Mouse (Mus musculus) heart, adult 2 months (tissue): ENCODE results near the gene Dnajb14. TPM values are rescaled to one million over a fixed set of nuclear protein-coding genes. Genes with fewer than 3 reads are reported as not detected.

Source experiments
- DNase-seq, 2 experiments: peaks; one replicate each; pipeline ENCODE4 v3.0.0; 2021
- H3K27ac ChIP-seq: fragments of 200-600 bp; 2 replicates; pipeline ENCODE4 v1.8.1; 2022
- H3K27me3 ChIP-seq: fragments of 200-500 bp; 2 replicates; pipeline ENCODE4 v1.6.1; 2012; ENCODE audit warnings: mild to moderate bottlenecking, low read length, inconsistent platforms, mixed read lengths; ENCODE audit not compliant: control insufficient read depth, insufficient read depth
- H3K36me3 ChIP-seq: fragments of 200-500 bp; 2 replicates; pipeline ENCODE4 v1.6.1; 2012; ENCODE audit warnings: low read length, inconsistent platforms; ENCODE audit not compliant: control insufficient read depth, insufficient read depth
- H3K4me1 ChIP-seq: fragments of 200-500 bp; 2 replicates; pipeline ENCODE4 v1.6.1; 2011; ENCODE audit warnings: low read length; ENCODE audit not compliant: control insufficient read depth, insufficient read depth
- H3K4me3 ChIP-seq: fragments of 200-600 bp; 2 replicates; pipeline ENCODE4 v1.8.1; 2022
- H3K79me2 ChIP-seq: fragments of 200-500 bp; replicated peaks from 2 replicates; pipeline ENCODE4 v1.6.1; 2012; ENCODE audit warnings: mild to moderate bottlenecking, inconsistent platforms, low read length, moderate library complexity, mixed read lengths; ENCODE audit not compliant: control insufficient read depth, insufficient read depth
- H3K9ac ChIP-seq: fragments of 200-500 bp; 2 replicates; pipeline ENCODE4 v1.6.1; 2012; ENCODE audit warnings: low read depth, mild to moderate bottlenecking, control low read depth, inconsistent platforms, low read length, mixed read lengths
- CTCF ChIP-seq: fragments of 200-600 bp; IDR thresholded peaks from 2 replicates; pipeline ENCODE4 v1.8.1; 2022; ENCODE audit warnings: antibody characterized with exemption, mild to moderate bottlenecking, moderate library complexity
- EP300 ChIP-seq: fragments of 200-500 bp; IDR thresholded peaks from 2 replicates; pipeline ENCODE4 v1.6.1; 2011; ENCODE audit warnings: low read depth, low read length, control low read depth; ENCODE audit not compliant: insufficient read depth
- POLR2A ChIP-seq: fragments of 200-500 bp; IDR thresholded peaks from 2 replicates; pipeline ENCODE4 v1.6.1; 2011; ENCODE audit warnings: mild to moderate bottlenecking, low read depth, low read length, control low read depth; ENCODE audit not compliant: insufficient read depth
- WGBS: fragments of 180-500 bp; shearing (Covaris S2); methylation state at CpG from one replicate; pipeline ENCODE4 v1.1.7; 2018; 5-methylcytosine and 5-hydroxymethylcytosine counted together
- intact Hi-C: fragments of 180-260 bp; cut with DNase I; formaldehyde crosslinking; loops from one replicate; pipeline ENCODE4 v1.15.1; 2025
- polyA plus RNA-seq: library from polyadenylated mRNA; depleted of rRNA; stranded (reverse); fragments of >200 nt; gene quantifications from 2 replicates; pipeline ENCODE4 v1.2.3, GENCODE M21; 2012
- total RNA-seq, 2 experiments: library from RNA; stranded (reverse); gene quantifications; 2 replicates each; pipeline ENCODE4 v1.2.3; 2021

Dnajb14 gene
- total and polyA plus RNA-seq, 3 experiments, result 3.2 to 11.5 (median 10.1) TPM

- intact Hi-C loops, result no loop called here
- H3K4me1 ChIP-seq, result no peaks in the 10 kb centered on the region
- no peaks in the 10 kb centered on the region for H3K27me3 ChIP-seq
- H3K27ac ChIP-seq, result no peak overlapping the region
- H3K9ac ChIP-seq, result no peak overlapping the region
- TF ChIP-seq CTCF, result no peak
- no peak for TF ChIP-seq EP300
- no peak for TF ChIP-seq POLR2A
- 43% methylated on average over 4 of the region's 4 CpGs for WGBS
- H3K36me3 ChIP-seq, result no peaks in the 10 kb centered on the region
- H3K79me2 ChIP-seq, result no peaks in the 10 kb centered on the region; the same call in 1 of the 2 replicates
- H3K4me3 ChIP-seq, result no peak overlapping the region
- DNase-seq, result no peak
Measured at GRCm38 (mm10) chr3:137880109-137880748, 12.8 kb downstream of the Dnajb14 start.

- TF ChIP-seq POLR2A (no peak), EP300 (no peak), CTCF (no peak)
- 96% methylated on average over 5 of the region's 5 CpGs for WGBS
- Histone ChIP-seq H3K36me3 (no peaks in the 10 kb centered on the region), H3K27me3 (no peaks in the 10 kb centered on the region), H3K4me1 (no peaks in the 10 kb centered on the region), H3K79me2 (no peaks in the 10 kb centered on the region; the same call in 1 of the 2 replicates), H3K9ac (no peak overlapping the region), H3K4me3 (no peak overlapping the region), H3K27ac (no peak overlapping the region)
- DNase-seq, result no peak
- intact Hi-C loops, result no loop called here
Measured at GRCm38 (mm10) chr3:137881093-137881492, 13.6 kb downstream of the Dnajb14 start.

GRCm38 (mm10) chr3:137887961-137888360 lies 20.5 kb downstream of the Dnajb14 start:
- intact Hi-C loops, result no loop called here
- no peaks in the 10 kb centered on the region for H3K4me1 ChIP-seq
- no peaks in the 10 kb centered on the region for H3K27me3 ChIP-seq
- no peak for TF ChIP-seq POLR2A
- no peak overlapping the region for H3K4me3 ChIP-seq
- H3K9ac ChIP-seq, result no peak overlapping the region
- no peak overlapping the region for H3K27ac ChIP-seq
- 82% methylated on average over 7 of the region's 7 CpGs for WGBS
- no peaks in the 10 kb centered on the region for H3K36me3 ChIP-seq
- no peaks in the 10 kb centered on the region; the same call in 1 of the 2 replicates for H3K79me2 ChIP-seq
- no peak for DNase-seq

- H3K4me3 ChIP-seq, result no peak overlapping the region
- H3K36me3 ChIP-seq, result no peaks in the 10 kb centered on the region
- no peaks in the 10 kb centered on the region for H3K27me3 ChIP-seq
- intact Hi-C loops, result no loop called here
- H3K27ac ChIP-seq, result no peak overlapping the region
- H3K79me2 ChIP-seq, result no peaks in the 10 kb centered on the region; the same call in 1 of the 2 replicates
- 76% methylated on average over 3 of the region's 3 CpGs for WGBS
- TF ChIP-seq EP300 (no peak), CTCF (no peak), POLR2A (no peak)
- no peaks in the 10 kb centered on the region for H3K4me1 ChIP-seq
- no peak for DNase-seq
- no peak overlapping the region for H3K9ac ChIP-seq
Measured at GRCm38 (mm10) chr3:137891089-137891488, 23.6 kb downstream of the Dnajb14 start.

- Histone ChIP-seq H3K79me2 (no peaks in the 10 kb centered on the region; the same call in 1 of the 2 replicates), H3K4me1 (no peaks in the 10 kb centered on the region), H3K36me3 (no peaks in the 10 kb centered on the region), H3K9ac (no peak overlapping the region), H3K4me3 (no peak overlapping the region), H3K27ac (no peak overlapping the region), H3K27me3 (no peaks in the 10 kb centered on the region)
- intact Hi-C loops, result no loop called here
- TF ChIP-seq EP300 (no peak), POLR2A (no peak), CTCF (no peak)
- DNase-seq, result no peak
- 97% methylated on average over 4 of the region's 4 CpGs for WGBS
Measured at GRCm38 (mm10) chr3:137892118-137892517, 24.6 kb downstream of the Dnajb14 start.

- intact Hi-C loops, result no loop called here
- no peaks in the 10 kb centered on the region for H3K36me3 ChIP-seq
- TF ChIP-seq EP300 (no peak), POLR2A (no peak), CTCF (no peak)
Measured at GRCm38 (mm10) chr3:137893789-137894188, 26.3 kb downstream of the Dnajb14 start.

More at GRCm38 (mm10) chr3:137893789-137894188, 26.3 kb downstream of the Dnajb14 start:
- DNase-seq, result no peak
- no peak overlapping the region for H3K9ac ChIP-seq
- H3K4me1 ChIP-seq, result no peaks in the 10 kb centered on the region
- 89% methylated on average over 4 of the region's 4 CpGs for WGBS
- no peak overlapping the region for H3K4me3 ChIP-seq
- no peaks in the 10 kb centered on the region; the same call in 1 of the 2 replicates for H3K79me2 ChIP-seq
- H3K27ac ChIP-seq, result no peak overlapping the region
- H3K27me3 ChIP-seq, result no peaks in the 10 kb centered on the region
